Mouse (Mus musculus): Measurements from ENCODE around the gene Zfp704.

- no peak for TF ChIP-seq CTCF (IDR thresholded peaks at IDR 0.05; ENCODE audit: insufficient read depth, low read length)
- TF ChIP-seq POLR2A (IDR thresholded peaks at IDR 0.05; ENCODE audit: borderline replicate concordance, extremely low read depth, low read depth, low read length), result no peak
These were observed 179.9 kb downstream of the Zfp704 start for GRCm38 (mm10) chr3:9429946-9430345.
